13 mouse cellular contexts compared by ENCODE assay signal in genomic region chr9:61396474-61396873, GRCm38 (mm10). TPM values are rescaled to one million over a fixed set of nuclear protein-coding genes. Genes with fewer than 3 reads are reported as not detected.
DNase-seq lines count a peak whose midpoint lies in the region; ATAC-seq and TF ChIP-seq lines count a peak whose summit lies in the region.
"Had no signal": no experiment of that assay in that cellular context is flagged by ENCODE, and none has a peak within 500 bp of the region (broad histone marks: within the 10 kb centered on the region; RNA-seq: fewer than 3 reads in every experiment).

No protein-coding gene starts in this region.

- peaks cover 76% of the 10 kb centered on the region for H3K36me3 ChIP-seq in kidney, embryonic 14.5 days (ENCODE audit: control insufficient read depth, insufficient read depth, low read length)
- peaks cover 100% of the 10 kb centered on the region for H3K36me3 ChIP-seq in midbrain, embryonic 10.5 days
- H3K36me3 ChIP-seq in midbrain, embryonic 15.5 days (replicated peaks), result peaks cover 22% of the 10 kb centered on the region; the same call in 1 of the 2 replicates
- H3K36me3 ChIP-seq in intestine, postnatal 0 days (ENCODE audit: control insufficient read depth, insufficient read depth), result peaks cover 67% of the 10 kb centered on the region

- no peaks in the 10 kb centered on the region for H3K9me3 ChIP-seq in kidney, embryonic 14.5 days (ENCODE audit: control insufficient read depth, low read length)
- no peaks in the 10 kb centered on the region for H3K9me3 ChIP-seq in midbrain, embryonic 10.5 days (replicated peaks)
- no peaks in the 10 kb centered on the region for H3K9me3 ChIP-seq in midbrain, embryonic 15.5 days
- no peaks in the 10 kb centered on the region for H3K9me3 ChIP-seq in intestine, postnatal 0 days (ENCODE audit: control insufficient read depth)

- H3K9ac ChIP-seq in kidney, embryonic 14.5 days (ENCODE audit: low read depth, low read length), result no peak overlapping the region
- H3K9ac ChIP-seq in midbrain, embryonic 15.5 days, result no peak overlapping the region
- 0 out of 2 replicates have a peak overlapping the region, but pooled peaks have one; percentile 13 for H3K9ac ChIP-seq in intestine, postnatal 0 days (ENCODE audit: low read depth, low read length)

- WGBS in kidney, embryonic 14.5 days, result 20% methylated on average over 13 of the region's 13 CpGs
- 14% methylated on average over 13 of the region's 13 CpGs for WGBS in midbrain, embryonic 10.5 days
- 19% methylated on average over 13 of the region's 13 CpGs for WGBS in midbrain, embryonic 15.5 days
- 55% methylated on average over 13 of the region's 13 CpGs for WGBS in intestine, postnatal 0 days

- H3K4me2 ChIP-seq in kidney, embryonic 14.5 days (replicated peaks; ENCODE audit: low read depth, low read length), result no peak overlapping the region
- H3K4me2 ChIP-seq in midbrain, embryonic 15.5 days, result no peak overlapping the region
- no peak overlapping the region for H3K4me2 ChIP-seq in intestine, postnatal 0 days (replicated peaks; ENCODE audit: low read depth)

- no peak overlapping the region for H3K4me3 ChIP-seq in kidney, embryonic 14.5 days (ENCODE audit: low read length)
- peak overlapping the region; percentile 20; the same call in 1 of the 2 replicates for H3K4me3 ChIP-seq in midbrain, embryonic 10.5 days
- H3K4me3 ChIP-seq in midbrain, embryonic 15.5 days, result no peak overlapping the region
- no peak overlapping the region for H3K4me3 ChIP-seq in intestine, postnatal 0 days (ENCODE audit: low read depth, low read length)

- ATAC-seq in kidney, embryonic 14.5 days (ENCODE audit: low FRiP score, low TSS enrichment), result peak; percentile 70; the same call in 1 of the 2 replicates
- no peak for ATAC-seq in midbrain, embryonic 15.5 days (replicated peaks)
- ATAC-seq in intestine, postnatal 0 days, result no peak

- 0 out of 2 replicates have a peak, but pooled peaks cover 3% of the 10 kb centered on the region for H3K27me3 ChIP-seq in kidney, embryonic 14.5 days (ENCODE audit: control insufficient read depth, insufficient read depth, low read length)
- H3K27me3 ChIP-seq in midbrain, embryonic 10.5 days (ENCODE audit: low read depth, poor library complexity, severe bottlenecking), result peaks cover 39% of the 10 kb centered on the region; the same call in 1 of the 2 replicates
- no peaks in the 10 kb centered on the region for H3K27me3 ChIP-seq in midbrain, embryonic 15.5 days (replicated peaks)
- H3K27me3 ChIP-seq in intestine, postnatal 0 days (replicated peaks; ENCODE audit: control insufficient read depth, insufficient read depth, low read length), result no peaks in the 10 kb centered on the region
- H3K27me3 ChIP-seq: Patski had no signal

- peak; percentile 59 for TF ChIP-seq CTCF in intestine, postnatal 0 days (IDR thresholded peaks at IDR 0.05; ENCODE audit: low read depth)

- no peak for DNase-seq in kidney, adult 18-20 months
- DNase-seq in midbrain, embryonic 10.5 days (ENCODE audit: low spot score), result peak; percentile 64
- peak; percentile 85 for DNase-seq in retina, postnatal 1 day
- no peak for DNase-seq in layer of hippocampus, adult 11-12 months (ENCODE audit: low spot score)
- no peak for DNase-seq in layer of hippocampus, postnatal 14 days (ENCODE audit: low spot score in 2 of 2)
- DNase-seq: adrenal gland, postnatal 25 days; cerebellum, postnatal 14 days; right cerebral cortex, postnatal 14 days; thymus, adult 18-20 months had no signal

- no peak overlapping the region for H3K27ac ChIP-seq in kidney, embryonic 14.5 days (ENCODE audit: low read depth, low read length)
- H3K27ac ChIP-seq in midbrain, embryonic 10.5 days (replicated peaks), result peak overlapping the region; percentile 69
- H3K27ac ChIP-seq in midbrain, embryonic 15.5 days, result no peak overlapping the region
- peak overlapping the region; percentile 21 for H3K27ac ChIP-seq in intestine, postnatal 0 days (ENCODE audit: low read depth, low read length)

- H3K4me1 ChIP-seq in kidney, embryonic 14.5 days (ENCODE audit: control insufficient read depth, insufficient read depth, low read length), result peaks cover 32% of the 10 kb centered on the region
- peaks cover 98% of the 10 kb centered on the region for H3K4me1 ChIP-seq in midbrain, embryonic 10.5 days
- H3K4me1 ChIP-seq in midbrain, embryonic 15.5 days, result peaks cover 56% of the 10 kb centered on the region
- peaks cover 6% of the 10 kb centered on the region; the same call in 1 of the 2 replicates for H3K4me1 ChIP-seq in intestine, postnatal 0 days (replicated peaks; ENCODE audit: control insufficient read depth, insufficient read depth, low read length)

RNA-seq across cellular contexts. Expression of gene Tle3, which starts 24.3 kb away (rescaled TPM):
- polyA plus RNA-seq in kidney, embryonic 14.5 days (2014; fragmentation: Nextera tagmentation; extraction: Ambion mirVana), result 29.6 and 33.7 TPM in 2 replicates
- polyA plus RNA-seq in midbrain, embryonic 10.5 days (2016; fragmentation: Nextera tagmentation; extraction: Ambion mirVana), result 48.7 and 55.8 TPM in 2 replicates
- polyA plus RNA-seq in midbrain, embryonic 15.5 days (2015; fragmentation: Nextera tagmentation; extraction: Ambion mirVana), result 34.9 and 39.1 TPM in 2 replicates
- 24.3 and 28.6 TPM in 2 replicates for polyA plus RNA-seq in intestine, postnatal 0 days (2015; fragmentation: Nextera tagmentation; extraction: Ambion mirVana)
- total RNA-seq in layer of hippocampus, postnatal 14 days (2021), result 10 to 100 TPM; 73.5 to 77.2 TPM

Comparison
In these comparisons a context has a peak if more than half of its experiments do, and no peak if none do; other contexts are left out.
1. H3K27ac ChIP-seq: peak in midbrain, embryonic 10.5 days (single experiment) and intestine, postnatal 0 days (single experiment); none in kidney, embryonic 14.5 days (single experiment) and midbrain, embryonic 15.5 days (single experiment).
2. DNase-seq: peak in midbrain, embryonic 10.5 days (single experiment) and retina, postnatal 1 day (single experiment); none in kidney, adult 18-20 months (single experiment), layer of hippocampus, adult 11-12 months (single experiment) and layer of hippocampus, postnatal 14 days (0 of 2).